Mouse (Mus musculus) heart, embryonic 12.5 days (tissue): ENCODE data around the gene Cd244a. TPM values are rescaled to one million over a fixed set of nuclear protein-coding genes. Genes with fewer than 3 reads are reported as not detected.

Experiments used
- ATAC-seq: fragments of 200-750 bp; cut with Nextera tagmentation; 2 replicates; pipeline ENCODE4 v1.8.0; 2017; ENCODE audit warnings: moderate TSS enrichment, moderate library complexity; ENCODE audit not compliant: insufficient number of reproducible peaks, low FRiP score
- H3K27ac ChIP-seq: fragments of 300-500 bp; sonication (generic); 2 replicates; pipeline ENCODE4 v1.5.1; 2016; ENCODE audit warnings: mild to moderate bottlenecking, moderate library complexity; ENCODE audit not compliant: poor library complexity, severe bottlenecking
- H3K27me3 ChIP-seq: fragments of 300-500 bp; sonication (generic); replicated peaks from 2 replicates; pipeline ENCODE4 v1.6.1; 2016; ENCODE audit warnings: mild to moderate bottlenecking, moderate library complexity
- H3K36me3 ChIP-seq: fragments of 300-500 bp; sonication (generic); 2 replicates; pipeline ENCODE4 v1.6.1; 2016; ENCODE audit warnings: mild to moderate bottlenecking, moderate library complexity
- H3K4me1 ChIP-seq: fragments of 300-500 bp; sonication (generic); replicated peaks from 2 replicates; pipeline ENCODE4 v1.6.1; 2016; ENCODE audit warnings: mild to moderate bottlenecking
- H3K4me2 ChIP-seq: fragments of 300-500 bp; sonication (generic); 2 replicates; pipeline ENCODE4 v1.6.1; 2016; ENCODE audit warnings: mild to moderate bottlenecking, moderate library complexity
- H3K4me3 ChIP-seq: fragments of 300-500 bp; sonication (generic); 2 replicates; pipeline ENCODE4 v1.5.1; 2016; ENCODE audit warnings: mild to moderate bottlenecking
- H3K9ac ChIP-seq: fragments of 300-500 bp; sonication (generic); 2 replicates; pipeline ENCODE4 v1.6.1; 2016; ENCODE audit warnings: mild to moderate bottlenecking, moderate library complexity
- H3K9me3 ChIP-seq: fragments of 300-500 bp; sonication (generic); replicated peaks from 2 replicates; pipeline ENCODE4 v1.6.1; 2016; ENCODE audit warnings: mild to moderate bottlenecking, moderate library complexity
- WGBS: fragments of 180-500 bp; shearing (Covaris S2); methylation state at CpG from one replicate; pipeline ENCODE4 v1.1.7; 2016; 5-methylcytosine and 5-hydroxymethylcytosine counted together
- polyA plus RNA-seq: library from polyadenylated mRNA; unstranded; fragments of >200 nt; fragmentation: Nextera tagmentation; extraction: Ambion mirVana; gene quantifications from 2 replicates; pipeline ENCODE4 v1.2.1, GENCODE M21; 2016

The Cd244a gene
- polyA plus RNA-seq, 1 experiment from 2014 or later, result not detected

GRCm38 (mm10) chr1:171577168-171577567, 18.2 kb downstream of the Cd244a start:
- H3K4me1 ChIP-seq, result no peaks in the 10 kb centered on the region
- no peak overlapping the region for H3K4me2 ChIP-seq
- H3K4me3 ChIP-seq, result no peak overlapping the region
- H3K27ac ChIP-seq, result no peak overlapping the region
- ATAC-seq, result no peak
- H3K9ac ChIP-seq, result no peak overlapping the region
- H3K27me3 ChIP-seq, result 0 out of 2 replicates have a peak, but pooled peaks cover 3% of the 10 kb centered on the region
- H3K36me3 ChIP-seq, result no peaks in the 10 kb centered on the region
- H3K9me3 ChIP-seq, result no peaks in the 10 kb centered on the region
- WGBS, result 77% methylated on average over 7 of the region's 7 CpGs

GRCm38 (mm10) chr1:171584584-171584983, 25.6 kb downstream of the Cd244a start:
- Histone ChIP-seq H3K27ac (no peak overlapping the region), H3K4me3 (no peak overlapping the region), H3K36me3 (no peaks in the 10 kb centered on the region), H3K9ac (no peak overlapping the region), H3K9me3 (no peaks in the 10 kb centered on the region), H3K4me2 (no peak overlapping the region), H3K27me3 (no peaks in the 10 kb centered on the region; the same call in 1 of the 2 replicates), H3K4me1 (no peaks in the 10 kb centered on the region)
- no peak for ATAC-seq
- 47% methylated on average over 2 of the region's 2 CpGs for WGBS

GRCm38 (mm10) chr1:171604686-171605085, 45.7 kb downstream of the Cd244a start:
- H3K9me3 ChIP-seq, result no peaks in the 10 kb centered on the region
- no peak overlapping the region for H3K9ac ChIP-seq
- no peak overlapping the region for H3K4me3 ChIP-seq
- H3K4me2 ChIP-seq, result no peak overlapping the region
- H3K36me3 ChIP-seq, result no peaks in the 10 kb centered on the region
- no peaks in the 10 kb centered on the region for H3K27me3 ChIP-seq
- no peaks in the 10 kb centered on the region for H3K4me1 ChIP-seq
- ATAC-seq, result no peak
- WGBS, result 76% methylated on average over 3 of the region's 3 CpGs
- H3K27ac ChIP-seq, result no peak overlapping the region

- 77% methylated on average over 3 of the region's 3 CpGs for WGBS
- Histone ChIP-seq H3K36me3 (no peaks in the 10 kb centered on the region), H3K9me3 (no peaks in the 10 kb centered on the region), H3K27me3 (no peaks in the 10 kb centered on the region), H3K9ac (no peak overlapping the region), H3K4me3 (no peak overlapping the region), H3K27ac (no peak overlapping the region), H3K4me1 (no peaks in the 10 kb centered on the region), H3K4me2 (no peak overlapping the region)
- no peak for ATAC-seq
Measured at GRCm38 (mm10) chr1:171606656-171607055, 47.7 kb downstream of the Cd244a start.

- ATAC-seq, result no peak
- Histone ChIP-seq H3K4me2 (no peak within 1 kb of the TSS), H3K9ac (no peak within 1 kb of the TSS), H3K27me3 (no peaks in the 10 kb centered on the region), H3K27ac (no peak within 1 kb of the TSS), H3K9me3 (no peaks in the 10 kb centered on the region), H3K4me3 (no peak within 1 kb of the TSS), H3K36me3 (no peaks in the 10 kb centered on the region), H3K4me1 (no peaks in the 10 kb centered on the region)
- WGBS, result 73% methylated on average over 9 of the region's 9 CpGs
Measured at GRCm38 (mm10) chr1:171607176-171607575, 48.2 kb downstream of the Cd244a start, which contains the start of gene Ly9. Gene Ly9, minus strand, starts transcription at chr1:171607410.

GRCm38 (mm10) chr1:171610026-171610425, 51.0 kb downstream of the Cd244a start:
- H3K9ac ChIP-seq, result no peak overlapping the region
- H3K4me2 ChIP-seq, result no peak overlapping the region
- H3K27me3 ChIP-seq, result peaks cover 6% of the 10 kb centered on the region; the same call in 1 of the 2 replicates
- H3K4me1 ChIP-seq, result no peaks in the 10 kb centered on the region
- ATAC-seq, result no peak
- H3K9me3 ChIP-seq, result no peaks in the 10 kb centered on the region
- 84% methylated on average over 2 of the region's 2 CpGs for WGBS
- no peak overlapping the region for H3K4me3 ChIP-seq
- H3K36me3 ChIP-seq, result no peaks in the 10 kb centered on the region
- H3K27ac ChIP-seq, result no peak overlapping the region

GRCm38 (mm10) chr1:171610781-171611180, 51.8 kb downstream of the Cd244a start:
- WGBS, result 24% methylated on average over 1 of the region's 1 CpGs
- no peaks in the 10 kb centered on the region for H3K4me1 ChIP-seq
- no peaks in the 10 kb centered on the region for H3K36me3 ChIP-seq

GRCm38 (mm10) chr1:171613962-171614361, 55.0 kb downstream of the Cd244a start:
- no peaks in the 10 kb centered on the region for H3K4me1 ChIP-seq
- no peak for ATAC-seq
- peaks cover 6% of the 10 kb centered on the region; the same call in 1 of the 2 replicates for H3K27me3 ChIP-seq
- H3K4me3 ChIP-seq, result no peak overlapping the region
- H3K4me2 ChIP-seq, result no peak overlapping the region
- no peaks in the 10 kb centered on the region for H3K9me3 ChIP-seq
- no peak overlapping the region for H3K27ac ChIP-seq
- 22% methylated on average over 2 of the region's 2 CpGs for WGBS
- H3K36me3 ChIP-seq, result no peaks in the 10 kb centered on the region
- H3K9ac ChIP-seq, result no peak overlapping the region

More at GRCm38 (mm10) chr1:171610781-171611180, 51.8 kb downstream of the Cd244a start:
- Histone ChIP-seq H3K27me3 (peaks cover 6% of the 10 kb centered on the region; the same call in 1 of the 2 replicates), H3K9ac (no peak overlapping the region), H3K4me2 (no peak overlapping the region), H3K9me3 (no peaks in the 10 kb centered on the region), H3K27ac (no peak overlapping the region), H3K4me3 (no peak overlapping the region)
- ATAC-seq, result no peak

- Histone ChIP-seq H3K4me2 (no peak overlapping the region), H3K9me3 (no peaks in the 10 kb centered on the region), H3K9ac (no peak overlapping the region), H3K4me1 (no peaks in the 10 kb centered on the region), H3K27me3 (peaks cover 6% of the 10 kb centered on the region; the same call in 1 of the 2 replicates), H3K36me3 (no peaks in the 10 kb centered on the region), H3K4me3 (no peak overlapping the region), H3K27ac (no peak overlapping the region)
- ATAC-seq, result no peak
- WGBS, result 70% methylated on average over 11 of the region's 11 CpGs
Measured at GRCm38 (mm10) chr1:171616881-171617515, 58.0 kb downstream of the Cd244a start.

GRCm38 (mm10) chr1:171619001-171619400, 60.0 kb downstream of the Cd244a start:
- Histone ChIP-seq H3K4me2 (no peak overlapping the region), H3K9me3 (no peaks in the 10 kb centered on the region), H3K4me1 (no peaks in the 10 kb centered on the region), H3K27me3 (no peaks in the 10 kb centered on the region), H3K9ac (no peak overlapping the region), H3K4me3 (no peak overlapping the region), H3K36me3 (no peaks in the 10 kb centered on the region), H3K27ac (no peak overlapping the region)
- no peak for ATAC-seq
- 79% methylated on average over 8 of the region's 8 CpGs for WGBS

GRCm38 (mm10) chr1:171619645-171620044, 60.7 kb downstream of the Cd244a start:
- Histone ChIP-seq H3K27ac (no peak overlapping the region), H3K4me1 (no peaks in the 10 kb centered on the region), H3K4me3 (no peak overlapping the region), H3K27me3 (no peaks in the 10 kb centered on the region), H3K4me2 (no peak overlapping the region), H3K9ac (no peak overlapping the region), H3K9me3 (no peaks in the 10 kb centered on the region), H3K36me3 (no peaks in the 10 kb centered on the region)
- 82% methylated on average over 3 of the region's 3 CpGs for WGBS
- ATAC-seq, result no peak

GRCm38 (mm10) chr1:171620091-171620490, 61.1 kb downstream of the Cd244a start:
- H3K27ac ChIP-seq, result no peak overlapping the region
- ATAC-seq, result no peak
- H3K36me3 ChIP-seq, result no peaks in the 10 kb centered on the region
- 80% methylated on average over 6 of the region's 6 CpGs for WGBS
- no peaks in the 10 kb centered on the region for H3K27me3 ChIP-seq
- H3K4me1 ChIP-seq, result no peaks in the 10 kb centered on the region
- no peak overlapping the region for H3K9ac ChIP-seq
- H3K4me3 ChIP-seq, result no peak overlapping the region
- H3K4me2 ChIP-seq, result no peak overlapping the region
- no peaks in the 10 kb centered on the region for H3K9me3 ChIP-seq
